Mouse (Mus musculus): ENCODE measurements around the gene Ddx5. TPM values are rescaled to one million over a fixed set of nuclear protein-coding genes. Genes with fewer than 3 reads are reported as not detected.
"Not testable (repeated sequence)": the region's sequence is repeated elsewhere in the genome, so short reads cannot be mapped to it uniquely, and the experiment has no call there.

Ddx5 gene
- polyA plus RNA-seq, 1 experiment from 2014 or later = 237 TPM

DNA sequence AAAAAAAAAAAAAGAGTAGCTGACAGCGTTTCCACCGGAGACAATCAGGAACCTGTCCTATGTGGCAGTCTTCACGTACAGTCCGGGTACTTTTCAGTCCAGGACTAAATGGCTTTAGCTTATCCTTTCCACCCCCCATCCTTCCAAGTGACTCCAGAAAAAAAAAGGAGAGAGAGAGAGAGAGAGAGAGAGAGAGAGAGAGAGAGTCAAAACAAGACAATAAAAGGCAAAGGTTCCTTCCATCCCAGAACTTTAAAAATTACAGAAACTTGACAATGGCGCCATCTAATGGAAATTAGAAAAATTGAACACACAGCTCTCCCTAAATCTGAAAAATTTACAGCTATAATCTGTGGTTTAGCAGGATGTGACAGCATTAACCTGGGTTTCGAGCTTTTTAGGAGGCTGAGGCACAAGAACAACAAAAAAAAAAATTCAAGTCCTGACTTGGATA lies 46.6 kb downstream of the Ddx5 start:
- no peak overlapping the region for H3K27ac ChIP-seq (ENCODE audit: low read length)
- no peak for ATAC-seq (replicated peaks; ENCODE audit: extremely low read depth, insufficient read depth, low FRiP score)
- H3K4me1 ChIP-seq (ENCODE audit: control insufficient read depth, insufficient read depth, low read length) = no peaks in the 10 kb centered on the region
- no peaks in the 10 kb centered on the region for H3K36me3 ChIP-seq (ENCODE audit: control insufficient read depth, insufficient read depth)
- no peak overlapping the region for H3K4me2 ChIP-seq (ENCODE audit: low read depth, low read length)
- 43% methylated on average over 6 of the region's 6 CpGs for WGBS
- H3K27me3 ChIP-seq (ENCODE audit: control insufficient read depth, insufficient read depth, low read length) = no peaks in the 10 kb centered on the region
- H3K4me3 ChIP-seq (ENCODE audit: low read length) = no peak overlapping the region
- H3K9me3 ChIP-seq (replicated peaks; ENCODE audit: control insufficient read depth, low read length) = peaks cover 4% of the 10 kb centered on the region; the same call in 1 of the 2 replicates
- no peak overlapping the region for H3K9ac ChIP-seq (ENCODE audit: low read length)

DNA sequence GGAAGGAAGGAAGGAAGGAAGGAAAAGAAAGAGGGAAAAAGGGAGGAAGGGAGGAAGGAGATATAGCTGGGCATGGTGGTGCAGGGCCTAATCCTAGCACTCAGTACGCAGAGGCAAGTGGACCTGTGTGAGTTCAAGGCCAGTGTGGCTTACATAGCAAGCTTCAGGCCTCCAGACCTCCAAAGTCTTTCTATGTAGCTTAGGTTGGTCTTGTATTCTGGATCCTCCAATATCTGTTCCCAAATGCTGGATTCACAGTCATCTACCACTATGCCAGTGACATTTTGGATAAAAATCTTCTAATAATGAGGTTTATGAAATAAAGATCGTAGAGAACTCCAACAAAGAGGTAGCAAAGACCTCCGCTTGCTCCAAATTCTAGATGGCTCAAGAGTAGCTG lies 47.2 kb downstream of the Ddx5 start:
- ATAC-seq (replicated peaks; ENCODE audit: extremely low read depth, insufficient read depth, low FRiP score) = no peak
- Histone ChIP-seq H3K36me3 (ENCODE audit: control insufficient read depth, insufficient read depth) (no peaks in the 10 kb centered on the region), H3K4me3 (ENCODE audit: low read length) (no peak overlapping the region), H3K27me3 (ENCODE audit: control insufficient read depth, insufficient read depth, low read length) (no peaks in the 10 kb centered on the region), H3K4me1 (ENCODE audit: control insufficient read depth, insufficient read depth, low read length) (no peaks in the 10 kb centered on the region), H3K9me3 (replicated peaks; ENCODE audit: control insufficient read depth, low read length) (no peaks in the 10 kb centered on the region), H3K27ac (ENCODE audit: low read length) (no peak overlapping the region), H3K9ac (ENCODE audit: low read length) (no peak overlapping the region), H3K4me2 (ENCODE audit: low read depth, low read length) (no peak overlapping the region)
- WGBS = 90% methylated on average over 3 of the region's 3 CpGs

GRCm38 (mm10) chr11:106741232-106741631 lies 47.8 kb downstream of the Ddx5 start:
- no peak overlapping the region for H3K9ac ChIP-seq (ENCODE audit: low read length)
- H3K4me2 ChIP-seq (ENCODE audit: low read depth, low read length) = no peak overlapping the region
- no peaks in the 10 kb centered on the region for H3K36me3 ChIP-seq (ENCODE audit: control insufficient read depth, insufficient read depth)
- 75% methylated on average over 6 of the region's 6 CpGs for WGBS
- H3K4me3 ChIP-seq (ENCODE audit: low read length) = no peak overlapping the region
- no peaks in the 10 kb centered on the region for H3K4me1 ChIP-seq (ENCODE audit: control insufficient read depth, insufficient read depth, low read length)
- H3K27me3 ChIP-seq (ENCODE audit: control insufficient read depth, insufficient read depth, low read length) = no peaks in the 10 kb centered on the region
- no peak for ATAC-seq (replicated peaks; ENCODE audit: extremely low read depth, insufficient read depth, low FRiP score)
- no peaks in the 10 kb centered on the region for H3K9me3 ChIP-seq (replicated peaks; ENCODE audit: control insufficient read depth, low read length)
- H3K27ac ChIP-seq (ENCODE audit: low read length) = no peak overlapping the region

DNA sequence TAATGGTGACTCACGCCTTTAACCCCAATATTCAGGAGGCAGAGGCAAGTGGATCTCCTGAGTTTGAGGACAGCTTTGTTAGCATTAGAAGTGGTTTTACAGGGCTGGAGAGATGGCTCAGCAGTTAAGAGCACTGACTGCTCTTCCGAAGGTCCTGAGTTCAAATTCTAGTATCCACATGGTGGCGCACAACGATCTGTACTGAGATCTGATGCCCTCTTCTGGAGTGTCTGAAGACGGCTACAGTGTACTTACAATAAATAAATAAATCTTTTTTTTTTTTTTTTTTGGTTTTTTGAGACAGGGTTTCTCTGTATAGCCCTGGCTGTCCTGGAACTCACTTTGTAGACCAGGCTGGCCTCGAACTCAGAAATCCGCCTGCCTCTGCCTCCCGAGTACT lies 48.3 kb downstream of the Ddx5 start:
- H3K4me2 ChIP-seq (ENCODE audit: low read depth, low read length); H3K27me3 ChIP-seq (ENCODE audit: control insufficient read depth, insufficient read depth, low read length); ATAC-seq (replicated peaks; ENCODE audit: extremely low read depth, insufficient read depth, low FRiP score); H3K27ac ChIP-seq (ENCODE audit: low read length); H3K9me3 ChIP-seq (replicated peaks; ENCODE audit: control insufficient read depth, low read length); H3K36me3 ChIP-seq (ENCODE audit: control insufficient read depth, insufficient read depth); H3K4me3 ChIP-seq (ENCODE audit: low read length); H3K4me1 ChIP-seq (ENCODE audit: control insufficient read depth, insufficient read depth, low read length); H3K9ac ChIP-seq (ENCODE audit: low read length): not testable (repeated sequence)
- WGBS = 96% methylated on average over 8 of the region's 8 CpGs

DNA sequence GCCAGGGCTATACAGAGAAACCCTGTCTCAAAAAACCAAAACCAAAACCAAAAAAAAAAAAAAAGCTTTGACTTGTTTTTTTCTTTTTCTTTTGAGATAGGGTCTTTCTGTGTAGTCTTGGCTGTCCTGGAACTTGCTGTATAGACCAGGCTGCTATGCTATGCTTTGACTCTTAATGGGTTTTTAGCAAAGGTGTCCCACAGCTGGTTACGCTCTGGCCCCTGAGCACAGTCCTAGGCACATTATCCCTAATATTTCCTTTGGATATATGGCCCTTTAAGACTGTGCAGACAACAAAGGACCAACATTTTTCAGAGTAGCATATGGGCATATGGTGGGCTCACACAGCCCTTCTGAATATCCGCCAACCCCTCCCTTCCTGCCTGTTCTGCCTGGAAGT lies 49.9 kb downstream of the Ddx5 start:
- no peaks in the 10 kb centered on the region for H3K4me1 ChIP-seq (ENCODE audit: control insufficient read depth, insufficient read depth, low read length)

GRCm38 (mm10) chr11:106737178-106737621 lies 51.8 kb downstream of the Ddx5 start:
- Histone ChIP-seq H3K9ac (ENCODE audit: low read length) (no peak overlapping the region), H3K36me3 (ENCODE audit: control insufficient read depth, insufficient read depth) (no peaks in the 10 kb centered on the region), H3K4me2 (ENCODE audit: low read depth, low read length) (no peak overlapping the region), H3K27me3 (ENCODE audit: control insufficient read depth, insufficient read depth, low read length) (no peaks in the 10 kb centered on the region), H3K9me3 (replicated peaks; ENCODE audit: control insufficient read depth, low read length) (no peaks in the 10 kb centered on the region), H3K27ac (ENCODE audit: low read length) (peak overlapping the region; percentile 60), H3K4me3 (ENCODE audit: low read length) (no peak overlapping the region), H3K4me1 (ENCODE audit: control insufficient read depth, insufficient read depth, low read length) (no peaks in the 10 kb centered on the region)
- peak; percentile 64 for ATAC-seq (replicated peaks; ENCODE audit: extremely low read depth, insufficient read depth, low FRiP score)
- 41% methylated on average over 12 of the region's 12 CpGs for WGBS

More for the DNA sequence above, 49.9 kb downstream of the Ddx5 start:
- Histone ChIP-seq H3K4me2 (ENCODE audit: low read depth, low read length) (no peak overlapping the region), H3K36me3 (ENCODE audit: control insufficient read depth, insufficient read depth) (no peaks in the 10 kb centered on the region), H3K27ac (ENCODE audit: low read length) (no peak overlapping the region), H3K4me3 (ENCODE audit: low read length) (no peak overlapping the region), H3K9ac (ENCODE audit: low read length) (no peak overlapping the region), H3K9me3 (replicated peaks; ENCODE audit: control insufficient read depth, low read length) (no peaks in the 10 kb centered on the region), H3K27me3 (ENCODE audit: control insufficient read depth, insufficient read depth, low read length) (no peaks in the 10 kb centered on the region)
- WGBS = 86% methylated on average over 2 of the region's 2 CpGs
- no peak for ATAC-seq (replicated peaks; ENCODE audit: extremely low read depth, insufficient read depth, low FRiP score)

GRCm38 (mm10) chr11:106736614-106737013 lies 52.4 kb downstream of the Ddx5 start:
- peak overlapping the region; percentile 60 for H3K27ac ChIP-seq (ENCODE audit: low read length)
- 83% methylated on average over 3 of the region's 3 CpGs for WGBS
- no peak overlapping the region for H3K4me2 ChIP-seq (ENCODE audit: low read depth, low read length)
- H3K27me3 ChIP-seq (ENCODE audit: control insufficient read depth, insufficient read depth, low read length) = no peaks in the 10 kb centered on the region
- no peaks in the 10 kb centered on the region for H3K9me3 ChIP-seq (replicated peaks; ENCODE audit: control insufficient read depth, low read length)
- ATAC-seq (replicated peaks; ENCODE audit: extremely low read depth, insufficient read depth, low FRiP score) = no peak
- H3K36me3 ChIP-seq (ENCODE audit: control insufficient read depth, insufficient read depth) = no peaks in the 10 kb centered on the region
- no peak overlapping the region for H3K9ac ChIP-seq (ENCODE audit: low read length)
- no peak overlapping the region for H3K4me3 ChIP-seq (ENCODE audit: low read length)
- no peaks in the 10 kb centered on the region for H3K4me1 ChIP-seq (ENCODE audit: control insufficient read depth, insufficient read depth, low read length)

- H3K27ac ChIP-seq (ENCODE audit: low read length) = peak overlapping the region; percentile 75
- no peaks in the 10 kb centered on the region for H3K27me3 ChIP-seq (ENCODE audit: control insufficient read depth, insufficient read depth, low read length)
- H3K9ac ChIP-seq (ENCODE audit: low read length) = 0 out of 2 replicates have a peak overlapping the region, but pooled peaks have one; percentile 5
Observed at GRCm38 (mm10) chr11:106730714-106731113, 58.3 kb downstream of the Ddx5 start.

More at GRCm38 (mm10) chr11:106730714-106731113, 58.3 kb downstream of the Ddx5 start:
- Histone ChIP-seq H3K36me3 (ENCODE audit: control insufficient read depth, insufficient read depth) (no peaks in the 10 kb centered on the region), H3K4me1 (ENCODE audit: control insufficient read depth, insufficient read depth, low read length) (peaks cover 18% of the 10 kb centered on the region), H3K4me3 (ENCODE audit: low read length) (no peak overlapping the region), H3K9me3 (replicated peaks; ENCODE audit: control insufficient read depth, low read length) (0 out of 2 replicates have a peak, but pooled peaks cover 2% of the 10 kb centered on the region), H3K4me2 (ENCODE audit: low read depth, low read length) (peak overlapping the region; percentile 31)
- ATAC-seq (replicated peaks; ENCODE audit: extremely low read depth, insufficient read depth, low FRiP score) = peak; percentile 70
- 8% methylated on average over 4 of the region's 4 CpGs for WGBS
